Mouse (Mus musculus) CD8-positive naive resting alpha-beta T cell, adult 57 days (primary cell): ENCODE measurements around the gene Adam26a. TPM values are rescaled to one million over a fixed set of nuclear protein-coding genes. Genes with fewer than 3 reads are reported as not detected.

Source experiments
- total RNA-seq: library from RNA; stranded (reverse); gene quantifications from one replicate; pipeline ENCODE4 v1.2.4, GENCODE M21; 2023

Gene Adam26a
- total RNA-seq: not detected

GRCm38 (mm10) chr8:43576607-43577006, at the start of gene Adam26a:
TSS of gene Adam26a (minus strand) at chr8:43576707.

GRCm38 (mm10) chr8:43528006-43528405, 48.5 kb downstream of the Adam26a start, which contains the start of gene Adam26b:
TSS of gene Adam26b (minus strand) at chr8:43528106.

Other genes starting within 250 kb of the Adam26a start
- not detected for gene Adam26b, start 48.6 kb downstream of the Adam26a start, total RNA-seq
- not detected for gene Gm5346, start 50.6 kb upstream of the Adam26a start, total RNA-seq
- not detected for gene Adam34, start 133.3 kb upstream of the Adam26a start, total RNA-seq